Mouse (Mus musculus): ENCODE measurements around the gene Trim63.
"Not testable (repeated sequence)": the region's sequence is repeated elsewhere in the genome, so short reads cannot be mapped to it uniquely, and the experiment has no call there.

Gene Trim63

GRCm38 (mm10) chr4:134314876-134315275, at the start of gene Trim63:
TSS of gene Trim63 (plus strand) at chr4:134315120.
- no peak for DNase-seq

GRCm38 (mm10) chr4:134265860-134266585, 48.9 kb upstream of the Trim63 start:
- no peak for DNase-seq

- no peak for DNase-seq
These were observed 46.7 kb upstream of the Trim63 start for GRCm38 (mm10) chr4:134268102-134268655.

GRCm38 (mm10) chr4:134269622-134270021, 45.3 kb upstream of the Trim63 start:
- DNase-seq: not testable (repeated sequence)

GRCm38 (mm10) chr4:134271979-134272378, 42.9 kb upstream of the Trim63 start:
- no peak for DNase-seq

- DNase-seq: no peak
These were observed 42.0 kb upstream of the Trim63 start for GRCm38 (mm10) chr4:134272731-134273416.

GRCm38 (mm10) chr4:134273417-134274345, 41.2 kb upstream of the Trim63 start:
- no peak for DNase-seq

- DNase-seq: no peak
These were observed 30.0 kb upstream of the Trim63 start for GRCm38 (mm10) chr4:134284942-134285341.

- DNase-seq: no peak
These were observed 28.4 kb upstream of the Trim63 start for GRCm38 (mm10) chr4:134286226-134287167.

GRCm38 (mm10) chr4:134287168-134287564, 27.8 kb upstream of the Trim63 start:
- DNase-seq: peak; percentile 96

- peak; percentile 80 for DNase-seq
These were observed 27.3 kb upstream of the Trim63 start, which contains the start of gene Pdik1l for GRCm38 (mm10) chr4:134287575-134288025. TSS of gene Pdik1l (minus strand) at chr4:134287895.

- no peak for DNase-seq
These were observed 26.3 kb upstream of the Trim63 start for GRCm38 (mm10) chr4:134288397-134289256.

GRCm38 (mm10) chr4:134292067-134292466, 22.9 kb upstream of the Trim63 start:
- peak; percentile 79 for DNase-seq

- no peak for DNase-seq
These were observed 21.7 kb upstream of the Trim63 start for GRCm38 (mm10) chr4:134293061-134293691.

- no peak for DNase-seq
These were observed 21.2 kb upstream of the Trim63 start for GRCm38 (mm10) chr4:134293692-134294163.

GRCm38 (mm10) chr4:134296096-134296495, 18.8 kb upstream of the Trim63 start:
- DNase-seq: not testable (repeated sequence)

- DNase-seq: no peak
These were observed 18.4 kb upstream of the Trim63 start for GRCm38 (mm10) chr4:134296523-134296922.

GRCm38 (mm10) chr4:134297369-134297768, 17.6 kb upstream of the Trim63 start:
- DNase-seq: peak; percentile 17

GRCm38 (mm10) chr4:134298626-134299497, 16.1 kb upstream of the Trim63 start:
- no peak for DNase-seq

All from kidney, adult 18-20 months (tissue).